Mouse (Mus musculus): ENCODE data around the gene Ubr3.

DNA sequence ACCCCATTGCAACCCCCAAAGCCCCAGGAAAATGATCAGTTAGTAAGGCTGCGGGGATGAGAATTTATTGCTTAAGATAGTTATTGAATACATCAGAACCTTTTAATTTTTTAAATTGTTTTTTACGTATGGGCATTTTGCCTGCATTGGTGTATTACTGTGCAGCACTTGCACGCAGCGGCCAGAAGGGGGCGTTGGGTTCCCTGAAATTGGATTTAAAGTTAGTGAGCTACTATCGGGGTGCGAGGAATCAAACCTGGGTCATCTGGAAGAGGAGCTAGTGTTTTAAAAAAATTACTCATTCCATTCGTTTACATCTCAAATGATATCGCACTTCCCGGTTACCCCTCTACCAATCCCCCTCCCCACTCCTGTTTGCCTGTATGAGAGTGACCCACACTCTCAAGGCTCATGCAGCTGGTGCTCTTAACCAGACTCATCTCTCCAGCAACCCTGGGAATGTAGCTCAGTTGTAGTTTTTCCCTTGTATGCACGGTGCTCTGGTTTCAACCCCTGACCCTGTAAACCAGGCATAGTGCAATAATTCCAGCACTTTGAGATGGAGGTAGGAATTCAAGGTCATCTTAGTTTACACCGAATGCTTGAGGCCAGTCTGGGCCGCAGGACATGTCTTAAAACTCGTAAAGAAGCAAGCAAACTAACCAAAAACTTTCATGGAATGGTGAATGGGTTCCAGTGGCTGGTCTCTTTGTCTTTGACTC lies 1.4 kb upstream of the Ubr3 start:
- peak; percentile 12; the same call in 1 of the 2 replicates for TF ChIP-seq CTCF (IDR thresholded peaks at IDR 0.05; ENCODE audit: borderline replicate concordance, insufficient read depth, low read depth, low read length)
- TF ChIP-seq POLR2A (IDR thresholded peaks at IDR 0.05; ENCODE audit: borderline replicate concordance, insufficient read depth, low read length): no peak

All from cerebellum, adult 2 months (tissue).